Mouse (Mus musculus): ENCODE results near the gene Arhgap22.

The Arhgap22 gene

GRCm38 (mm10) chr14:33214767-33215128, 922 bp downstream of the Arhgap22 start:
- DNase-seq (ENCODE audit: low spot score): peak; percentile 35

DNA sequence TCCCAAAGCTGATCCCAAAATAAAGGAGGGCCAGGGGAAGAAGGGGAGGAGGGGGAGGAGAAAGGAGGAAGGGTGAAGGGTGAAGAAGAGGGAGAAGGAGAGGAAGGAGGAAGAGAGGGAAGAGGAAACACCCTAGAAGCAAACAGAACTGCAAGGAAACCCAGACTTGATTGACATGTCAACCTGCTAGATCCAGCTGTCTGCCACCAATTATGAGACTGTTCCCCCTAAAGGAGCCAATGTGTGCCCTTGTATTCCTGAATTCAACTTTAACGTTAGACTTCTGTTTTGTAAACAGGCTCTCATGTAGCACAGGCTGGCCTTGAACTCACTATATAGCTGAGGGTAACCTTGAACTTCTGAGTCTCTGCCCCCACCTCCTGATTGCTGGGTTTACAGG, 1.3 kb downstream of the Arhgap22 start:
- DNase-seq (ENCODE audit: low spot score): peak; percentile 0

GRCm38 (mm10) chr14:33216343-33217208, 2.8 kb downstream of the Arhgap22 start:
- DNase-seq (ENCODE audit: low spot score): no peak

DNA sequence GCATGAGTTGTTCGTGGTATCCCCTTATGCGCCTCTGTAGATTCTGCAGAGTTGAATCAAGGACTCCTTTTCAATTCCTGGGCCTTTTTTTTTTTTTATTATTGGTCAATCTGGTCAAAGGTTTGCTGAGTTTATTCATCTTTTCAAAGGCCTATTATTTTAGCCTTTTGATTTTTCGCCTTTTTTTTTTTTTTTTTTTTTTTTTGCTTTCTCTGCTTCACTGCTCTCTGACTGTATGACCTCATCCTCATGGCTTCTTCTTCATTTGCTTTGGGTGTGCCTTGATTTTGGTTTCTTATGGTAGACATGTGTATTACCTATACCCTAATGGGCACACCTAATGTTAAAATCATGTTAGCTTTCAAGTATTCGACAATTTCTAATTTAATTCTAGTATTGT, 11.4 kb downstream of the Arhgap22 start:
- no peak for DNase-seq (ENCODE audit: low spot score)

GRCm38 (mm10) chr14:33230672-33231071, 16.8 kb downstream of the Arhgap22 start:
- DNase-seq (ENCODE audit: low spot score): no peak

- no peak for DNase-seq (ENCODE audit: low spot score)
These were observed 17.5 kb downstream of the Arhgap22 start for GRCm38 (mm10) chr14:33231311-33231710.

DNA sequence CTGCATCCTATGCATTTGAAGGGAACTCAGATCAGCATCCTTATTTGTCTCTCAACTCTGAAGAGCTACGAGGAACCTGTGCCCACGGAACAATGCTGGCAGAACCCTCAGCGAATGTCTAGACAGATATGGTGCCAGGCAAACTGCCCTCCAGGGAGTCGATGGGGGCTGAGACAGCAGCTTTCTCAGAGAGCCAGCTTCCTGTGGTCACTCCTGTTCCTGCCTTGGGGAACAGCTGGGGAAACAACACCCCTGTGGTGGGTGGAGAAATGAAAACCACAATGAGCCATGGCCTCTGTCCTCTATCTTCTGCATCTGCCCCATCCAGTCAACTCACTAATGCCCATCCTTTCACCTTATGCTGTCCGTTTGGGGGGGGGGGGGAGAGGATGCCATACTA, 18.2 kb downstream of the Arhgap22 start:
- no peak for DNase-seq (ENCODE audit: low spot score)

GRCm38 (mm10) chr14:33235661-33236060, 21.8 kb downstream of the Arhgap22 start:
- DNase-seq (ENCODE audit: low spot score): no peak

- DNase-seq (ENCODE audit: low spot score): no peak
These were observed 26.6 kb downstream of the Arhgap22 start for GRCm38 (mm10) chr14:33240400-33240799.

DNA sequence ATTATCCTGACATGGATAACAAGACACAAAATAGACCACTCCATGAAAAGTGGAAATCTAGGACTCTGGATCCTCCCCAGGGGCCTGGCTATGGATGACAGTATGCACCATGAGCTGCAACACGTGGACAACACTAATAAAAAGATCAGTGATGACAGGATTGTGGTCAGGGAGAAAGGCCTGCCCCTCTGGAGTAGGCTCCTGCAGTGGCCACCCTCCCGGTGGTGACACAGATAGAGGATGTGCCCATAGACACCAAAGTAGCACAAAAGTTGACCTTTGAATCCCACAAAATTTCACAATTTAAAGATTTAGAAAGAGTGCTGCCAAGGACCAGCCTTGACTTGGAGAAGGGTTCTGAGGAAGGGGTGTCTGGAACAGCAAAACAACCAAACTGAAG, 29.4 kb downstream of the Arhgap22 start:
- no peak for DNase-seq (ENCODE audit: low spot score)

DNA sequence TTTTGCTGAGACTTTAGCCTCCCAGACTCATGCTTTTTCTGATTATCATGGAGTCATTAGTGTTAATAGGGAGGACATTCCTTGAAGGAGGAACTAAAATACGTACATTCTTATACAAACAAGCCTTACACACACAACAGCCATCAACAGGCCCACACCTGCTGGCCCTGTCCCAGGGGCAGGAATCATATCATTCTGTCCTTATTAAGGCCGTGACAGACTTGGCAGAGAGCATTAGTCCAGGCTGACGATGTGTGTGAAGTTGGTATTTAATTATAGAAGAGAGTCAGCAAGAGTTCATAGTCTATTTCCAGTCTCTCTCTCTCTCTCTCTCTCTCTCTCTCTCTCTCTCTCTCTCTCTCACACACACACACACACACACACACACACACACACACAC, 30.7 kb downstream of the Arhgap22 start:
- DNase-seq (ENCODE audit: low spot score): no peak

DNA sequence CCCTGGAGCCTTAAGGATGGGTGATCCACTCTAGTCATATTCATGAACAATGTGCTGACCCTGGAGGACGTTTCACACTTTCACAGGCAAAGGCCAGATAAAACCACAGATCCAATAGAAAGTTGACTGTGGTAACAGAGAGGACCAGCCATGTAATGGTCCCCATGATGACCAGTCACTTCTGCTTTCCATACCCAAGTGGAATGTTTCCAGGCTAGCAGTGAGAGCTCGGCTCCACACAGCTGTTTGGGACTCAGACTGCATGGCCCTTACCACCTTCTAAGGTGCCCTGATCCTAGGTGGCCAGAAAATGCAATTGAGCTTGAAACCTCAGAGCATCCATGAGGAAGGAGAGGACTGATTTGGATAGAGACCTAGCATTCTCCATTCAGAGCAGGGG, 31.1 kb downstream of the Arhgap22 start:
- DNase-seq (ENCODE audit: low spot score): no peak

DNA sequence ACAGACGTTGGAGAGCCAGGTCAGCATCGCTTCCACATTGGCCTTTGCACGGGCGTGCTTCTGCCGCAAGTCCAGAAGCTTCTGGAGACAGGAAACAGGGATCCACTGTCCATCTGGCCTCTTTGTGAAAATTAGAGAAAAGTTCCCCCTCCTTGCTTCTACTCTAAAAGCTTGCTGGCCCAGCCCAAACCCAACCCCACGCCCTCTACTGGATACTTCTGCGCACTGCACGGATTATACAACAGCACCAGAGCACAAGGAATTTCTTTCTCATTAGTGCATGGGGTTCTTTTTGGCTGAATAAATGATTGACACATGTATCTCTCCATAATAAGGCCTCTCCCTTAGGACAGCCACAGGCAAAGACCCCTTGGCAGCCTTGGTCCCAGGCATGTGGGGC, 32.6 kb downstream of the Arhgap22 start:
- peak; percentile 59 for DNase-seq (ENCODE audit: low spot score)

GRCm38 (mm10) chr14:33247623-33248022, 33.8 kb downstream of the Arhgap22 start:
- DNase-seq (ENCODE audit: low spot score): no peak

- DNase-seq (ENCODE audit: low spot score): no peak
These were observed 34.9 kb downstream of the Arhgap22 start for GRCm38 (mm10) chr14:33248741-33249140.

DNA sequence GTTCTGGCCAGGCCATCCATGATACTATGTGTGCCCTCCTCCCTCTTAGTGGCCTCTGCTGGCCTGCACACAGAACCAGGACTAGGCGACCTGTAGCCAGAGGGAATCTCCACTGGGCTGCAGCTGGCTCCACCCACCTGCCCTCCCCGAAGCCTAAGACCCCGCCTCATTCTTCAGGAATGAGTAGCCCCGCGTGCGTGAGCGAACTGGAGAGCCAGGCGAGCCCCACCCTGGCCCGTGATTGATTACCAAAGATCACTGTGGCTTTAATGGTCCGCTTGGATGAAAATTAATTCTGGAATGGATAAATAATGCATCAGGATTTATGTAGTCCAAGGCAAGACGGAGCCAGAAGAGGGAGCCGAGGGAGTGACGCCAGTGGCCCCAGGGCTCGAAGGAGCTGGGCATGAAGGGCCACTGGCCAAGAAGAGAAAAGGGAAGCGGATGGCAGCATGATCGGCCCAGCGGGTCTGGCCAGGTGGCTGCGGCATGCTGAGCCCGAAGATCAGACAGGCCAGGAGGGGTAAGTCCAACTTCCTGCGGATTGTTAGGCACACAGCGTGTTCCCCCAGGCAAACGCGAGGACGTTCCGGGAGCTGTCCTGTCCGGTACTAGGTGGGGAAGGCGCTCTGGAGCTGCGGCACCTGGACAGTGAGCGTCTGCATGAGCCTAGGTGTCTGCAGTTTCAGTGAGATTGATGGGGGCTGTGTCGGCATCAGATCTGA, 36.6 kb downstream of the Arhgap22 start:
- DNase-seq (ENCODE audit: low spot score): peak; percentile 48

DNA sequence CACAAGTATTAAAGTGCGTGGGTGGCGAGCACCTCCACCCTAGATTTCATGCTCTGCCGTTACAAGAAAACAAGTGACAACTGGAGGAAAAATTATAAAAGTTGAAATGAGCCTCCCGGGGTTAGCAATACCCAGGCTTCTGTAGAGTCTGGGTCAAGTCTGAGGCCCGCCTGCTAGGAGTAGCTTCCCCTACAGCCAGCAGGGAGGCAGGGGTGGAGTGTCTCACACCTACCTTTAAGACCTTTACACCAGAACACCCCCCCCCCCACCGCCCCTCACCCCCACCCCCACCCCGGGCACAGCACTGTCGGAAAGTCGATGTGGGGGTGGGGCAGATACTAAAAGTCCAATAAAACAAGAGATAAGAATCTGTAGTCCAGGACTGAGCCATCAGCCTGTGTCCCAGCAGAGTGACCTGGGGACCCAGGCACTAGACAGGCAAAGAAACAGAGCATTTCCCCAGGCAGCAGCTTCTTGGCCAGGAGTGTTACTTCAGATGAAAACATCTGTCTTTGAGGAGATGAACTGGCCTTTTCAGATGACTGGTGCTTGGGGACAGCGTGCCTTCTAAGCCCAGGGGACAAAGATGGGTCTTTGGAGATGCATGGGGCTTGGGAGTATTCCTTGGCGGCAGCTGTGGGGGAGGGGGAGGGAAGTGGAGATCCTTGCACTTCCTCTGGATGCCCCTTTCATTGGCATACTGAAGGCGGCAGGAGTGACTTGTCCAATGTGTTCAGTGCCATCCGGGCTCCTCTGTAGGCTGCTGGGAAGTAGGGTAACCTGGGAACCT, 37.3 kb downstream of the Arhgap22 start:
- no peak for DNase-seq (ENCODE audit: low spot score)

DNA sequence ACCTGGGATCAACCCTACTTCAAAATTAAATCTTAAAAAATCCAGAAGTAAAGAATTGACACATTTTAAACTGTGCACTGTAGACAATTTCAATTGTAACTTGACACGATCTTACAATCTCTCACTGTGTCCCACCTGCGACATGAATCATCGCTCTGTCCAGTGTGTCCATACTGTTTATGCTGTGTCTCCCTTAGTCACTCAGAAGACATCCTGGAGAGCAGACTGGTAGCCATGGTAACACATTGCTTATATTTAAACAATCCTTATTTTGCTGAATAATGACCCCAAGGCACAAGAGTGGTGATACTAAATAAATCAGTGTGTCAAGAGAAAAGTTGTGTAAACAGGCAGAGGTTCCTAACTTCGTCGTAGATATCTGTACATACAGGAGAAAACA, 44.4 kb downstream of the Arhgap22 start:
- DNase-seq (ENCODE audit: low spot score): no peak

DNA sequence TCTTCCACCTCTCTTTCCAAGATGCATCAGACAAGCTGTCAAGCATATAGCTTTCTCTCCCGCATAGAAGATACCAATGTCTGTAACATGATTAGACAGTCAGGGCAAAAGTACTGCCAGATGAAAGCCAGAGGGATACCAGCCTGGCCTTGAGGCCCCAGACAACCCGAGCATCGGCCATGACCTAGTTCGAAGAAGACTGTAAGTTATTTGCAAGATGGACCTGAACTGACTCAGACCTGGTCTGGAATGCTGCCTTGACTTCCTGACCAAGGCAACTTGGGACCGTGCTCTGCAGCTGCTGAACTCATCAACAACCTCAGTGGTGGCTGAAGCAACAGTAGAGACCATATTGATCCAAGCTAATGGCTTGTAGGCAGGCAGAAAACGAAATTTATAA, 46.3 kb downstream of the Arhgap22 start:
- no peak for DNase-seq (ENCODE audit: low spot score)

- no peak for DNase-seq (ENCODE audit: low spot score)
These were observed 51.0 kb downstream of the Arhgap22 start for GRCm38 (mm10) chr14:33264795-33265194.

DNA sequence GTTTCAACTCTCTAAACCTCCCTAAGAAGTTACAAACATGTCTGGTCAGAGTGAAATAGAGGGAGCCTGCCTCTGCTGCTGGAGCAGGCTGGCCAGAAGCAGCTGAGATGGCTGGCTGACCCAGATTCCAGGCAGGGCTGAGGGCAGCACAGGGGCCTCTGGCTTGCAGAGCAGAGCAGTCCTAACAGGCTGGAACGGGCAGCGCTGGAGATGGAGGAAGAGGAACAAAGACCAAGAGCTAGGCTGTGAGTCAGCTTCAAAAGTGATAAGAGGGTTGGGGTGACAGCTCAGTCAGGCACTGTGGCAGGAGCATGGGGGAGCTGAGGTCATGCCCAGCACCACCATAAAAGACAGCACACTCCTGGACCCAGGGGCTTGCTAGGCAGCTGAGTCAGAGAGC, 62.4 kb downstream of the Arhgap22 start:
- no peak for DNase-seq (ENCODE audit: low spot score)

- no peak for DNase-seq (ENCODE audit: low spot score)
These were observed 64.5 kb downstream of the Arhgap22 start for GRCm38 (mm10) chr14:33278374-33278773.

- no peak for DNase-seq (ENCODE audit: low spot score)
These were observed 67.1 kb downstream of the Arhgap22 start for GRCm38 (mm10) chr14:33280921-33281320.

All from testis, postnatal 10 days (tissue).